Mouse (Mus musculus) megakaryocyte, embryonic 14.5 days (primary cell): Measurements from ENCODE around the gene Grcc10. TPM values are rescaled to one million over a fixed set of nuclear protein-coding genes. Genes with fewer than 3 reads are reported as not detected.

Source experiments
- H3K27me3 ChIP-seq: replicated peaks from 2 replicates; pipeline ENCODE3; 2012; ENCODE audit warnings: inconsistent platforms
- H3K36me3 ChIP-seq: replicated peaks from 2 replicates; pipeline ENCODE3; 2012; ENCODE audit warnings: low read length, inconsistent platforms, mixed read lengths
- H3K4me1 ChIP-seq: 2 replicates; pipeline ENCODE4 v1.6.1; 2012; ENCODE audit warnings: inconsistent platforms
- H3K4me3 ChIP-seq: replicated peaks from 2 replicates; pipeline ENCODE3; 2012; ENCODE audit warnings: moderate library complexity, mild to moderate bottlenecking, inconsistent platforms
- H3K9me3 ChIP-seq: 2 replicates; pipeline ENCODE4 v1.6.1; 2012; ENCODE audit warnings: inconsistent platforms
- FLI1 ChIP-seq: IDR thresholded peaks from 2 replicates; pipeline ENCODE4 v1.6.1; 2012; ENCODE audit warnings: low read length, inconsistent platforms, mixed read lengths
- GATA1 ChIP-seq: IDR thresholded peaks from 3 replicates; pipeline ENCODE4 v1.6.1; 2012; ENCODE audit warnings: mixed read lengths, low read length, inconsistent platforms, borderline replicate concordance
- polyA plus RNA-seq: library from polyadenylated mRNA; stranded (reverse); fragments of >175 nt; gene quantifications from 2 replicates; pipeline ENCODE4 v1.2.3, GENCODE M21; 2012; ENCODE audit warnings: low replicate concordance; ENCODE audit not compliant: insufficient read depth

Gene Grcc10
- polyA plus RNA-seq: 11.7 and 65.2 TPM in 2 replicates

DNA sequence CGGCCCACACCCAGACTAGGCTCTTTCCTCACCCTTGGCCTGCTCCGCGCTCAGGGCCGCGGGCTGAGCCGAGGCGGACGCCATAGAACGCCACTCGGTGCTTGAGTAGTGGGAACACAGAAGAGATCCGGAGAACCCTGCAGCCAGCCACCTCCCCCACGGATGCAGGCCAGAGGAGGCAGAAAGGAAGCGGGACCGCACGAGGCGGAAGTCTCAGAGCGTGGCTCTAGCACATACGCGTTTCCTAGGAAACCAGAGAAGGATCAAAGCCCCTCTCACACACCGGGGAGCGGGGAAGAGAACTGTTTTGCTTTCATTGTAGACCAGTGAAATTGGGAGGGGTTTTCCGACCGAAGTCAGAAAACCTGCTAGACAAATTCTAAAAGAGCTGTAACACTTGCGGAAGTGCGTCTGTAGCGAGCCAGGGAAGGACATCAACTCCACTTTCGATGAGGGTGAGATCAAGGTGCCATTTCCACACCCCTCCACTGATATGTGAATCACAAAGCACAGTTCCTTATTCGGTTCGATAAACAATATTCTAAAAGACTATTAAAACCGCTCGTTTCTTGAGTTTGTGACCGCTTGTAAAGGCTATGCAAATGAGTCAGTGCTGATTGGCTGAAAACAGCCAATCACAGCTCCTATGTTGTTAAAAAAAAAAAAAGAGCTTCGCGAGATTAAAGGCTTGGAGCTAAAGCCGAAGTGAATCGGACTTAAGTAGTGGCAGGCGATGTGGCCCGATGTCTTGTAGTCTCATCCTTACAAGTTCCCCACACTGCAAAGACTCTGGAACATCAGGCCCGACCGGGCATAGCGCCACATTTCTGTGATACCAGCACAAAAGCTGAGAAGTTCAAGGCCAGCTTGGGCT lies at the start of gene Grcc10:
TSS of gene Grcc10 (minus strand) at position 487 of the 874 bp plus-strand sequence.
- TF ChIP-seq FLI1 (peak; percentile 56; the same call in 1 of the 2 replicates), GATA1 (no peak)
- peaks cover 36% of the 10 kb centered on the region for H3K36me3 ChIP-seq
- H3K4me3 ChIP-seq: peak within 1 kb of the TSS; percentile 97
- peaks cover 78% of the 10 kb centered on the region for H3K4me1 ChIP-seq
- no peaks in the 10 kb centered on the region for H3K9me3 ChIP-seq
- H3K27me3 ChIP-seq: no peaks in the 10 kb centered on the region

DNA sequence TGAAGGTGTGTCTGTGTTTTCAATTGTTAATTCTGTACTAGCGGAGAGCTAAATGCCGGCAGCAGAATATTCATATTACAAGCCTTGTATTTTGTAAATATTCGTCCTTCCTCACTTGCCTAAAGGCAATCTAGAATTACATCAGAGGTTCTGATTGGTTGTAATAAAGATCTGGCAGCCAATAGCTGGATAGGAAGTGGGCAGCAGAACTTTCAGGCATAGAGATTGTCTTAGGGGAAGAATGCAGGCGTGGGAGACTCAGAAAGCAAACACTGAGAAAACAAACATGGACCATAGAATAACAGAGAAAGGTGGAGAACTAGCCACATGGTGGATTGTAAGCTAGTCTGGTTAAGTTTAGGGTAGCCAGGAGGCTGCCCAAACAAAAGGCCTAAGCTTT lies 48.9 kb upstream of the Grcc10 start:
- TF ChIP-seq FLI1 (no peak), GATA1 (no peak)
- Histone ChIP-seq H3K36me3 (no peaks in the 10 kb centered on the region), H3K4me1 (peaks cover 6% of the 10 kb centered on the region), H3K27me3 (peaks cover 4% of the 10 kb centered on the region), H3K4me3 (no peak overlapping the region), H3K9me3 (no peaks in the 10 kb centered on the region)

DNA sequence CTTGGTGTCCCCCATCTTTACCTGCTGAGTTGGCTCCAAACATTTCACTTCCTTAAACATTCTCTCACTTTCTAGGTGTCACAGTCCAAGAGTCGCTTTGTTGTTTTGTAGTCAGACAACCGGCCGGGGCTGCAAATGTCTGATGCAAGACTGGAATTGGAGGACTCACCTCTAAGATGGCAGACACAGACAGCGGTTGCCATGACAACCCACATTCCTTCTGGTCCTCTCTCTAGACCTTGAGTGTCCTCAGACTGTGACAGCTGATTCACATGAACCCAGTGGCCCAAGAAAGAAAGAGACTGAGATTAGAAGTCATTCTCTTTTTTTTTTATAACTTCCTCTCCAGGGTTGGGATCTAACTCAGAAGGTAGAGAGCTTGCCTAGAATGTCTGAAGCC lies 48.3 kb upstream of the Grcc10 start:
- H3K4me3 ChIP-seq: no peak overlapping the region
- peaks cover 4% of the 10 kb centered on the region for H3K27me3 ChIP-seq
- H3K36me3 ChIP-seq: no peaks in the 10 kb centered on the region
- H3K9me3 ChIP-seq: no peaks in the 10 kb centered on the region
- peaks cover 6% of the 10 kb centered on the region for H3K4me1 ChIP-seq
- TF ChIP-seq GATA1 (no peak), FLI1 (no peak)

DNA sequence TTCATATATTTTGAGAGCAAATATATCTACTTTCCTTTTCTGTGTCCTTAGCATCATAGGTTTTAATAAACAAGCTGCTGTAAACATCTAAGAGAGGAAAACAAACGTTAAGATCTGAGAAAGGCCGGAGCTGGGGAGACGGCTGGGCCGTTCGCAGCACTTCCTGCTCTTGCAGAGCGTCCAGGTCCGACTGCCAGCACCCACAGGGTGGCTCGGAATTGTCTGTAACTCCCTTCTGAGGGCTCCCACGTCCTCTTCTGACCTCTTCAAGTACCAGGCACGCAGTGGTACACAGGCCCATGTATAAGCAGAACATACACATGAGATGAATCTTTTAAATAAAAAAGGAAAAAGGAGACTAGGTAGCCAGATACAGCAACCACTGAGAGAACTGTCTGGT lies 46.5 kb upstream of the Grcc10 start:
- H3K9me3 ChIP-seq: no peaks in the 10 kb centered on the region

DNA sequence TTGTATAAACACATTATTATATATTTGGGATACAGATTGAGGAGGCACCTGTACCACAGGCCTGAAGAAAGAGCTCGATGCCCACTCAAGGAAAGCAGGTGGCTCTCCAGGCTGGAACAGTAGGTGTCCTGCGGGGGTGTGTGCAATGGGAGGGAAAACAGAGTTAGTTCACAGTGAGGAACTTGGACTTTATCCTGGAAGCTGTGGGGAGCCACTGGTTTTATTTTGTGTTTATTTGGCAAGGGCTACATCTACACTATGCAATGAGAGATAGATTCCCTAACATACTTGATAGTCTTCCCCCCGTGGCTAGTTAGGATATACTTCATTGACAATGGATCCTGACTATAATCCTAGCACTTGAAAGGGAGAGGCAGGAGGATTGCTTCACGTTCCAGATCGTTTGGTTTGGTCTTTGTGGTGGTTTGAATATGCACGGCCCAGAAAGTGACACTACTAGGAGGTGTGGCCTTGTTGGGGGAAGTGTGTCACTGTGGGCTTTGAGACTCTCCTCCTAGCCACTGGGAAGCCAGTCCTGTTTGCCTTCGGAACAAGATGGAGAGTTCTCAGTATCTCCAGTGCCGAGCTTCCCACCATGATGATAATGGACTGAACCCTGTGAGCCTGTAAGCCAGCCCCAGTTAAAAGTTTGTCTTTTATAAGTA lies 45.7 kb upstream of the Grcc10 start:
- Histone ChIP-seq H3K9me3 (no peaks in the 10 kb centered on the region), H3K4me3 (peak overlapping the region; percentile 38)
- TF ChIP-seq FLI1: no peak
- TF ChIP-seq GATA1: no peak

More for the DNA sequence above, 46.5 kb upstream of the Grcc10 start:
- no peak overlapping the region for H3K4me3 ChIP-seq
- peaks cover 2% of the 10 kb centered on the region for H3K27me3 ChIP-seq
- no peaks in the 10 kb centered on the region for H3K36me3 ChIP-seq
- TF ChIP-seq GATA1: no peak
- no peak for TF ChIP-seq FLI1
- peaks cover 8% of the 10 kb centered on the region for H3K4me1 ChIP-seq

DNA sequence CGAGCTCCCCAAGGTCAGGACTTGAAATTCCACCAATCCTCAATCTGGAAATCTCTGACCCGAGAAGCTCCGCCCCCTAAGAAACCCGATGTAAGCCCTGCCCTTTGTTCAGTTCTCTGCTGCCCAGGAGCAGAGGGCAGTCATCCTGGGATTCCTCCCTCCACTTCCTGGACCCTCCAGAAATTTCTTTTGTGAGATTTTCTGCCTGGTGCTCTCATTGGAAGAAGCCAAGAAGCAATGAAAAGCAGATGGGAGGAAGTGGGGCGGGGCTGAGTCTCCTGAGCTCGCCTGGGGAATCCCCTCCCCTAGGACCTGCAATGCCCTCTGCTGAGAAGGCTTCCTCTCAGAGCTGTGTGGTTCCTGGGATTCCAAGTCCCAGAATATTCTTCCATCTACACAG lies 41.3 kb upstream of the Grcc10 start:
- peak overlapping the region; percentile 85 for H3K4me3 ChIP-seq
- H3K36me3 ChIP-seq: no peaks in the 10 kb centered on the region
- peaks cover 32% of the 10 kb centered on the region for H3K27me3 ChIP-seq
- H3K9me3 ChIP-seq: peaks cover under 1% of the 10 kb centered on the region
- H3K4me1 ChIP-seq: peaks cover 38% of the 10 kb centered on the region
- no peak for TF ChIP-seq FLI1
- TF ChIP-seq GATA1: no peak

More for the DNA sequence above, 45.7 kb upstream of the Grcc10 start:
- Histone ChIP-seq H3K4me1 (peaks cover 13% of the 10 kb centered on the region), H3K27me3 (no peaks in the 10 kb centered on the region), H3K36me3 (no peaks in the 10 kb centered on the region)

DNA sequence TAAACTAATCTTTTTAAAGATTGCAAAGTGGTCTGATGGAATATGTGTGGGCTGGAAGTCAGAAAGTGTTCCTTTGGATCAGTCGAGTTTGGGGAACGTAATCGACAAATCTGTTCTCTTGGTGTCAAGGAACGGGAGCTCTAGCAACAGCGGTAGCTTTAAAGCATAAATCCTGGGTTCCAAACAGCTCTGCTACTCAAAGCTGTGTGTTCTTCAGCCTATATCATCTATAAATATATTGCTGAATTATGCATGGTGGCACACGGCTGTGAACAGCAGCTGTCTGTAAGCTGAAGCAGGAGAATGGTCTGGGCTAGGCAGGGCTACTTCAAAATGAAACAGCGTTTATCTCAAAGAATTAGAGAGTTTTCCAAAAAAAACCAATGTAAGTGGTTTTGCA lies 39.7 kb upstream of the Grcc10 start:
- TF ChIP-seq GATA1 (no peak), FLI1 (no peak)
- no peak overlapping the region for H3K4me3 ChIP-seq
- H3K36me3 ChIP-seq: no peaks in the 10 kb centered on the region

DNA sequence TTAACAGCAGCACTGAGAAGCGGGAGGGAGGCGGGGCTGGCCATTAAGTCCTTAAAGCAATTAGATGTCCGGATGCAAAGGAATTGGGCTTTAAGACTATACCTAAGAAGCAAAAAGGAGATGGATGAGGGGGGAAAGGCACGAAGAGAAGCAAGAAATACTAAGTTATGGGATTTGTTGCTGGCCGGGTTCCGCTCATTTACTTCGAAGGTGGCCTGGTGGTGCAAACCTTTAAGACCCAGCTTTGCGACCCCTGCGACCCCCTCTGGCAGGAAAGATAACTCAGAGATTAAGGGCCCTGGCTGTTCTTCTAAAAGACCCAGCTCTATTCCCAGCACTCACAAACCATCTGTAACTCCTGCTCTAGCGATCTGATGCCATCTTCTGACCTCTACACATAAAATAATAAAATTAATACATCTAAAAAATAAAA lies 38.8 kb upstream of the Grcc10 start:
- H3K4me3 ChIP-seq: peak overlapping the region; percentile 77
- H3K27me3 ChIP-seq: peaks cover 40% of the 10 kb centered on the region
- H3K4me1 ChIP-seq: peaks cover 32% of the 10 kb centered on the region
- H3K36me3 ChIP-seq: no peaks in the 10 kb centered on the region
- peaks cover 14% of the 10 kb centered on the region for H3K9me3 ChIP-seq
- TF ChIP-seq FLI1 (no peak), GATA1 (no peak)

More for the DNA sequence above, 39.7 kb upstream of the Grcc10 start:
- Histone ChIP-seq H3K9me3 (peaks cover 14% of the 10 kb centered on the region), H3K4me1 (peaks cover 32% of the 10 kb centered on the region), H3K27me3 (peaks cover 40% of the 10 kb centered on the region)

DNA sequence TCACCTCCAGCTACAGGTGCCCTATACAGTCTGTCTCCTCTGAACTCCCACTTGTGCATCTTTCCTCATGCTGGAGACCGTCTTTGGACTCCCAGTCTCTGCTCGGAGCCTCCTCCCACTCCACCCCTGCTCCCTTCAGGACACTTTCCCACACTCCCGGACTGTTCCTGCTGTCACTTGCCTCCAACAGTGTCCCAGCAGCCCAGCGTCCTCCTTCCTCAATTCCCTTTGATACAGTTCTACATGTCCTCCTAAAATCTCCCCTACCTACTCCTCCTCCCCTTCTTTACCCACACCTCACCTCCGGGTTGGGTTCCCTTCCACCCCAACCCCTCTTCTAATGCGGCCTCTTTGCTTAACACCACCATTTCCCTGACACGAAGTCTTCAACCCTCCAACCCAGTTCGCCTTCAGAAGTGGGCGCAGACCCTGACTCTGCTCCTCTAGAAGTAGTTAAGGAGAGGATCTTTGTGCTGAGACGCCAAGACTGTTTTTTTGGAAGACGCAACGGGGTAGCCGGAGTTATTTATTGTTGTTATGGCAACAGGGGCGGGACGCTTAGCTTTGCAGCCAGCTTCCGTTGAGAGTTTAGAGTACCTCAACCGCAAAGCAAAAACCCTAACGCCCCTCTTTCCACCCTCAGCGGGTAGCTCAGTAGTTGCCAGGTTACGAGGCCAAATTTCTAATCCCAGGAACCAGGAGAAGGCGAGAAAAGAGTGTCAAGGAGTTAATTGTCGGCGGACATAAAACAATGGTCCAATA lies 38.2 kb upstream of the Grcc10 start, which contains the start of gene Lrrc23:
TSS of gene Lrrc23 (minus strand) at position 506 of the 762 bp plus-strand sequence.
- Histone ChIP-seq H3K27me3 (peaks cover 41% of the 10 kb centered on the region), H3K4me1 (peaks cover 32% of the 10 kb centered on the region), H3K4me3 (peak within 1 kb of the TSS; percentile 77), H3K36me3 (no peaks in the 10 kb centered on the region), H3K9me3 (peaks cover 14% of the 10 kb centered on the region)
- TF ChIP-seq FLI1: no peak
- TF ChIP-seq GATA1: no peak
